Mouse (Mus musculus) stomach, embryonic 14.5 days (tissue): ENCODE data around the gene Olfr747. TPM values are rescaled to one million over a fixed set of nuclear protein-coding genes. Genes with fewer than 3 reads are reported as not detected.
"Not testable (repeated sequence)": the region's sequence is repeated elsewhere in the genome, so short reads cannot be mapped to it uniquely, and the experiment has no call there.

Experiments used
- ATAC-seq: fragments of 200-750 bp; cut with Nextera tagmentation; 2 replicates; pipeline ENCODE4 v1.8.0; 2017; ENCODE audit warnings: low read depth, moderate TSS enrichment; ENCODE audit not compliant: insufficient number of reproducible peaks, insufficient read depth, low FRiP score
- H3K27ac ChIP-seq: fragments of 300-500 bp; sonication (generic); 2 replicates; pipeline ENCODE4 v1.5.1; 2014; ENCODE audit warnings: mild to moderate bottlenecking, low read length, moderate library complexity, mixed read lengths
- H3K27me3 ChIP-seq: fragments of 300-500 bp; sonication (generic); 2 replicates; pipeline ENCODE4 v1.6.1; 2014; ENCODE audit warnings: low read length, control low read depth, mixed read lengths; ENCODE audit not compliant: control insufficient read depth, insufficient read depth
- H3K36me3 ChIP-seq: fragments of 300-500 bp; sonication (generic); 2 replicates; pipeline ENCODE4 v1.6.1; 2014; ENCODE audit warnings: mild to moderate bottlenecking, control low read depth, low read length, moderate library complexity, mixed read lengths; ENCODE audit not compliant: control insufficient read depth, insufficient read depth
- H3K4me1 ChIP-seq: fragments of 300-500 bp; sonication (generic); 2 replicates; pipeline ENCODE4 v1.6.1; 2014; ENCODE audit warnings: low read length, control low read depth, mixed read lengths; ENCODE audit not compliant: control insufficient read depth, insufficient read depth
- H3K4me2 ChIP-seq: fragments of 300-500 bp; sonication (generic); replicated peaks from 2 replicates; pipeline ENCODE4 v1.6.1; 2014; ENCODE audit warnings: low read depth, low read length, control low read depth
- H3K4me3 ChIP-seq: fragments of 300-500 bp; sonication (generic); 2 replicates; pipeline ENCODE4 v1.5.1; 2014; ENCODE audit warnings: low read depth, low read length, control low read depth
- H3K9ac ChIP-seq: fragments of 300-500 bp; sonication (generic); replicated peaks from 2 replicates; pipeline ENCODE4 v1.6.1; 2014; ENCODE audit warnings: low read depth, mild to moderate bottlenecking, control low read depth, low read length, moderate library complexity, mixed read lengths
- H3K9me3 ChIP-seq: fragments of 300-500 bp; sonication (generic); 2 replicates; pipeline ENCODE4 v1.6.1; 2016; ENCODE audit warnings: low read depth, low read length, control low read depth; ENCODE audit not compliant: control insufficient read depth
- WGBS: fragments of 180-500 bp; shearing (Covaris S2); extraction: QIAGEN DNeasy Blood & Tissue Kit; methylation state at CpG from one replicate; pipeline ENCODE4 v1.1.7; 2014; 5-methylcytosine and 5-hydroxymethylcytosine counted together
- polyA plus RNA-seq: library from polyadenylated mRNA; unstranded; fragments of >200 nt; fragmentation: Nextera tagmentation; extraction: Ambion mirVana; gene quantifications from 2 replicates; pipeline ENCODE4 v1.2.1, GENCODE M21; 2014

Gene Olfr747
- polyA plus RNA-seq, result not detected in 2 replicates

DNA sequence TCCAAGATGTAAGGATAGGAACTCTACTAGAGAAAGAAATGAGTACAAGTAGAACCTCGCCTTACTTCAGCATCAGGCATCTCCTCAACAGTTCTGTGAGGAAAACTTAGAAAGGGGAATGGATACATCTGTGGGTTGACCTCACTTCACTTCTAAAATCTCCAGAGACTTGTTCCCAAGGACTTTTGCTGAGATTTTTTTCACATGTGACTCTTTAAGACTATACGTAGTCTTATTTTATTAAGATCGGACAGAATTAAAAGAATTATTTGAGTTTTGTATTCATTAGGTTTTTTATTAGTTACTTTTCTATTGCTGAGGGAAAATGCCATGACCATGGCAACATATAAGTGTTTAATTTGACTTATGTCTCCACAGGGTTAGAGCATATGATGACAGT, at the start of gene Olfr747:
Gene Olfr747, minus strand, starts transcription at position 101 of the 400 bp plus-strand sequence.
- Histone ChIP-seq H3K27ac (no peak within 1 kb of the TSS), H3K36me3 (no peaks in the 10 kb centered on the region), H3K27me3 (no peaks in the 10 kb centered on the region), H3K4me2 (no peak within 1 kb of the TSS), H3K9me3 (no peaks in the 10 kb centered on the region), H3K4me1 (no peaks in the 10 kb centered on the region), H3K9ac (no peak within 1 kb of the TSS), H3K4me3 (no peak within 1 kb of the TSS)
- 92% methylated on average over 3 of the region's 3 CpGs for WGBS
- ATAC-seq, result no peak

DNA sequence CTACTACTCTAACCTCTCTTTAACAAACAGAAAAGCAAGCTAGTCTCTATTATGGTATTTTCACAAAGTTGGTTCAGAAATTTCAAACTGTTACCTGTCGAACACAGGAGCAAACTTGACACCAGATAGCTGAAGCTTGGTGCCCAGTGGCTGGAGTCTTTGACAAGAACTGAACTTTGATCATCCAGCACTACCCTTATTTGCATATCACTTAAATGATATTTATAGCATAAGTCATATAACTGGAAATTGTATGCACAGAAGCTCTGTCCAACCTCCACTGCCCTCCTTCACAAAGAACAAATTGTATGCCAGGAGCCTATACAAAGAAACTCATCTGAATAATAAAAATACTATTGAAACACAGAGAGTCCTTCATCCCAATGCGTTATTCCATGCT, 48.6 kb upstream of the Olfr747 start:
- 67% methylated on average over 2 of the region's 2 CpGs for WGBS
- Histone ChIP-seq H3K4me2 (no peak overlapping the region), H3K4me1 (no peaks in the 10 kb centered on the region), H3K9me3 (no peaks in the 10 kb centered on the region), H3K27me3 (no peaks in the 10 kb centered on the region), H3K27ac (no peak overlapping the region), H3K9ac (no peak overlapping the region), H3K4me3 (no peak overlapping the region), H3K36me3 (no peaks in the 10 kb centered on the region)
- ATAC-seq, result no peak

DNA sequence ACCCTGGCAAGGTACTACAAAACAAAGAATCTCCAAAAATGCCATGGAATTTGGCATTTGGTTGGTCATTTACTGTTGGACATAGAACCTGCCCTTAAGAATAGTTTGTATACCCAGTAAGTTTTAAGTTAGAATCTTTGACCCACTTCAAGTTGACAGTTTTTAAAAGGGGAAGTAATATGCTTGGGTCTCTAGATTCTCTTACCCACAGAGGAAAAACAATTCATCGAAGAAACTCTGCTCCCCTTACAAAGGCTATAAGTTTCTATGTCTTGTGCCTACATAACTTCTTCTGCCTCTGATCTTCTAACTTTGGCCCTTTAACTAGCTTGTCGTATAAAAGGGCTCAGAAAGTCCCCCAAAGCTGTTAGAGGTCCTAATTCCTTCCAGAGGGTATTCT, 47.3 kb upstream of the Olfr747 start:
- no peaks in the 10 kb centered on the region for H3K36me3 ChIP-seq
- no peak overlapping the region for H3K9ac ChIP-seq
- no peak overlapping the region for H3K4me3 ChIP-seq
- no peak overlapping the region for H3K4me2 ChIP-seq
- no peaks in the 10 kb centered on the region for H3K27me3 ChIP-seq
- no peak for ATAC-seq
- no peaks in the 10 kb centered on the region for H3K9me3 ChIP-seq
- H3K27ac ChIP-seq, result no peak overlapping the region
- WGBS, result 78% methylated on average over 2 of the region's 2 CpGs
- H3K4me1 ChIP-seq, result no peaks in the 10 kb centered on the region

DNA sequence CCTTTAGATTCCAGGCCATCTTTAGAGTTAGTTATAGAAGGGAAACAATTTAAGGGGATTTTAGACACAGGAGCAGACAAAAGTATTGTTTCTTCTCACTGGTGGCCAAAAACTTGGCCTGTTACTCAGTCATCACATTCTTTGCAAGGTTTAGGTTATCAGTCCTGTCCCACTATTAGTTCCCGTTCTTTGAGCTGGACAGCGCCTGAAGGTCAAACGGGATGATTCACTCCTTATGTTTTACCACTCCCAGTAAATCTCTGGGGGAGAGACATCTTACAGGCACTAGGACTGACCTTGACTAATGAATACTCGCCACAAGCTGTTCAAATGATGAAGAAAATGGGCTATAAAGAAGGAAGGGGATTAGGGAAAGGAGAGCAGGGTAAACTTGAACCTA, 29.4 kb upstream of the Olfr747 start:
- H3K9ac ChIP-seq, H3K4me1 ChIP-seq, H3K27me3 ChIP-seq, H3K27ac ChIP-seq, H3K4me2 ChIP-seq, ATAC-seq, H3K4me3 ChIP-seq, H3K9me3 ChIP-seq, H3K36me3 ChIP-seq: not testable (repeated sequence)
- 88% methylated on average over 3 of the region's 4 CpGs for WGBS

DNA sequence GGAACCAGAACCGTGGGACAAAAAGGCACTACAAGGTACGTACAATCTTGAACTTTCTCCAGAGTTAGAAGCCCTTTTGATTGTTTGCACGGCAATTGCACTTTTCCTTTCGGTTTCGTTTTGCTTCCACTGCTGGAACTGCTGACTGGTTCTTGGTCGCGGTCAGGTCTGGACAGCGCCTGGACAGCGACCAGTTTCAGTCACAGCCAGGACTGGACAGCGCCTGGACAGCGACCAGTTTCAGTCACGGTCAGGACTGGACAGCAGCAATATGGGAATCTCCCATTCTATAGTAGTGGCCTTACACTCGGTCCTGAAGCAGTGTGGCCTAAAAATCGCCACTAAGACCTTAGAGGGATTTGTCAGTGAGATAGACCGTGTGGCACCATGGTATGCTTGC, 26.9 kb upstream of the Olfr747 start:
- not testable (repeated sequence) for ATAC-seq, H3K27me3 ChIP-seq, H3K4me3 ChIP-seq, H3K36me3 ChIP-seq, H3K4me1 ChIP-seq, H3K4me2 ChIP-seq, H3K9me3 ChIP-seq, H3K9ac ChIP-seq, H3K27ac ChIP-seq
- WGBS, result 90% methylated on average over 15 of the region's 15 CpGs

DNA sequence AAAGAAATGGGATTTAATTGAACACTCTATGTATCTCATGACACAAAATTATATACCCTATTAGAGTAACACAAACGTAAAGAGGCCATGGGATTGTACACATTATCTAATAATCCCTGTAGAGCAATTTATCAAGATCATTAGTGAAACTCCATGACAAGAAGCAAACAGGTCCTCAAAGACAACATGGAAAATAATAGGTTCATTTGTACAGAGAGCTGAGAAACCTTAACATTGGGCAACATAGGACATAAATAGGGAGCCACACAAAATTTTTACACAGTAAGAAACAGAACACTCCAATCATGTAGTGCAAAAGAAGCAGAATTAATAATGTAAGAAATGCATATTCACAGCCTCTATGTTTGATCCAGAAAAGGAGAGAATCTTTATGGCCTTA, 14.1 kb upstream of the Olfr747 start, which contains the start of gene Olfr748:
Gene Olfr748, plus strand, starts transcription at position 301 of the 400 bp plus-strand sequence.
- Histone ChIP-seq H3K9me3 (no peaks in the 10 kb centered on the region), H3K27ac (no peak within 1 kb of the TSS), H3K4me1 (no peaks in the 10 kb centered on the region), H3K4me2 (no peak within 1 kb of the TSS), H3K4me3 (no peak within 1 kb of the TSS), H3K9ac (no peak within 1 kb of the TSS), H3K36me3 (no peaks in the 10 kb centered on the region), H3K27me3 (no peaks in the 10 kb centered on the region)
- no peak for ATAC-seq
- 61% methylated on average over 1 of the region's 1 CpGs for WGBS

DNA sequence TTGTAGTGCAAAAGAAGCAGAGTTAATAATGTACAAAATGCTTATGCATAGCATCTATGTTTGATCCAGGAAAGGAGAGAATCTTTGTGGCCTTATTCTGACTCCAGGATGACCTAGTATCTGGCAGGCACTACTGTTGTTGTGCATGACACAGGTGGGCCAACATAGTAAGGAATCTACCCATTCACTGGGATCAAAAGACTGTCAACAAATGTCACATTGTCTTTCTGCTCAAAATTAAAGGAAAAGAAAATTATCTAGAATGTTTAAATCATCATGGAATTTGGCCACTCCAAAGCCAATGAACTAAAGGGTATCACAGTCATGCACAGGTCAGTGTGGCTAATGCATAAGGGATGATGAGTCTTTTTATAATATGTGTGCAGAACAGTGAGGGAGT, 46.2 kb downstream of the Olfr747 start, which contains the start of gene Olfr746:
Gene Olfr746, plus strand, starts transcription at position 301 of the 400 bp plus-strand sequence.
- H3K27me3 ChIP-seq, result no peaks in the 10 kb centered on the region
- no peaks in the 10 kb centered on the region for H3K36me3 ChIP-seq
- no peak within 1 kb of the TSS for H3K4me2 ChIP-seq
- H3K27ac ChIP-seq, result no peak within 1 kb of the TSS
- no peaks in the 10 kb centered on the region for H3K9me3 ChIP-seq
- H3K4me1 ChIP-seq, result no peaks in the 10 kb centered on the region
- H3K9ac ChIP-seq, result no peak within 1 kb of the TSS
- no peak for ATAC-seq
- no peak within 1 kb of the TSS for H3K4me3 ChIP-seq

DNA sequence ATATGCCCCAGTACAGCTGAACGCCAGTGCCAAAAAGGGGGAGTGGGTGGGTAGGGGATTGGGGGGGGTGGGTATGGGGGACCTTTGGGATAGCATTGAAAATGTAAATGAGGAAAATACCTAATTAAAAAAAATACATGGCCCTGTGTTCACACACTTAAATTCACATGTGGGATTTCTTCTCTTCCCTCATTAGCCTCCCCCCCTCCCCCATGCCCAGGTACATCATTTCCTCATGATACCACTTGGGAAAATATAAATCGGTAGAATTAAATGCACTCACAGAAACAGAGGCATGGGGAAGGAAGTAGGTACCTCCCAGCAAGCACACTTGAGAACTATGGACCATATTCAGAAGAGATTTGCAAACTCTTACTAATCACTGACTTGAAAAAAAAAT, 53.9 kb downstream of the Olfr747 start, which contains the start of gene Olfr745:
Gene Olfr745, plus strand, starts transcription at position 301 of the 400 bp plus-strand sequence.
- ATAC-seq, result no peak
- no peaks in the 10 kb centered on the region for H3K27me3 ChIP-seq
- H3K4me1 ChIP-seq, result no peaks in the 10 kb centered on the region
- no peak within 1 kb of the TSS for H3K9ac ChIP-seq
- H3K27ac ChIP-seq, result no peak within 1 kb of the TSS
- no peaks in the 10 kb centered on the region for H3K9me3 ChIP-seq
- WGBS, result 94% methylated on average over 2 of the region's 2 CpGs
- no peaks in the 10 kb centered on the region for H3K36me3 ChIP-seq
- no peak within 1 kb of the TSS for H3K4me3 ChIP-seq
- no peak within 1 kb of the TSS for H3K4me2 ChIP-seq
